Mouse (Mus musculus) adrenal gland, adult 8-10 months (tissue): ENCODE measurements at regions not wholly inside any gene's neighbourhood (a gene's known extent, or its start where the extent isn't known, plus 50 kb on each side); places are given as distances from the start of the nearest gene placed in this dataset.
"Not testable (repeated sequence)": the region's sequence is repeated elsewhere in the genome, so short reads cannot be mapped to it uniquely, and the experiment has no call there.

ENCODE experiments used
- DNase-seq: peaks from one replicate; pipeline ENCODE4 v3.0.0; 2022

- no peak for DNase-seq
Measured at GRCm38 (mm10) chr11:91524019-91524418, 53.3 kb downstream of the Kif2b start.

- DNase-seq = peak; percentile 3
Measured at GRCm38 (mm10) chr11:91479236-91479635, 98.1 kb downstream of the Kif2b start.

- no peak for DNase-seq
Measured at GRCm38 (mm10) chr11:91463578-91464401, 113.6 kb downstream of the Kif2b start.

- no peak for DNase-seq
Measured at GRCm38 (mm10) chr11:91461946-91462345, 115.4 kb downstream of the Kif2b start.

GRCm38 (mm10) chr11:91442361-91442760 lies 135.0 kb downstream of the Kif2b start:
- no peak for DNase-seq

- no peak for DNase-seq
Measured at GRCm38 (mm10) chr11:91432195-91432594, 145.2 kb downstream of the Kif2b start.

- DNase-seq = no peak
Measured at GRCm38 (mm10) chr11:91426731-91427130, 150.6 kb downstream of the Kif2b start.

GRCm38 (mm10) chr11:91387172-91387571 lies 190.2 kb downstream of the Kif2b start:
- DNase-seq = no peak

GRCm38 (mm10) chr11:91357029-91357428 lies 220.3 kb downstream of the Kif2b start:
- DNase-seq = no peak

- DNase-seq = no peak
Measured at GRCm38 (mm10) chr11:91342629-91343028, 234.7 kb downstream of the Kif2b start.

GRCm38 (mm10) chr11:91333056-91333455 lies 244.3 kb downstream of the Kif2b start:
- no peak for DNase-seq

GRCm38 (mm10) chr11:91327543-91327942 lies 249.8 kb downstream of the Kif2b start:
- DNase-seq = no peak

- no peak for DNase-seq
Measured at GRCm38 (mm10) chr11:91310212-91310742, 267.1 kb downstream of the Kif2b start.

- DNase-seq = peak; percentile 5
Measured at GRCm38 (mm10) chr11:91289194-91290123, 287.9 kb downstream of the Kif2b start.

- DNase-seq = no peak
Measured at GRCm38 (mm10) chr11:91286376-91286775, 291.0 kb downstream of the Kif2b start.

- no peak for DNase-seq
Measured at GRCm38 (mm10) chr11:91262216-91262615, 315.1 kb downstream of the Kif2b start.

GRCm38 (mm10) chr11:91242061-91242460 lies 335.3 kb downstream of the Kif2b start:
- DNase-seq = not testable (repeated sequence)

GRCm38 (mm10) chr11:91216158-91216557 lies 361.2 kb downstream of the Kif2b start:
- DNase-seq = no peak

- no peak for DNase-seq
Measured at GRCm38 (mm10) chr11:91213104-91213503, 364.3 kb downstream of the Kif2b start.

- DNase-seq = no peak
Measured at GRCm38 (mm10) chr11:91206470-91206869, 370.9 kb downstream of the Kif2b start.

GRCm38 (mm10) chr11:91204416-91204815 lies 372.9 kb downstream of the Kif2b start:
- no peak for DNase-seq

- DNase-seq = no peak
Measured at GRCm38 (mm10) chr11:91196841-91197240, 380.5 kb downstream of the Kif2b start.

GRCm38 (mm10) chr11:91196351-91196750 lies 381.0 kb downstream of the Kif2b start:
- DNase-seq = no peak
